ENCODE assay signal across 8 mouse cellular contexts in genomic region chr17:27087426-27087825, GRCm38 (mm10). TPM values are rescaled to one million over a fixed set of nuclear protein-coding genes. Genes with fewer than 3 reads are reported as not detected.
A peak's percentile ranks its signal among the peaks of the same experiment; 100 is the strongest.
DNase-seq lines count a peak whose midpoint lies in the region; ATAC-seq lines count a peak whose summit lies in the region.

No protein-coding gene starts in this region.

- H3K27me3 ChIP-seq in midbrain, embryonic 10.5 days (ENCODE audit: low read depth, poor library complexity, severe bottlenecking), result no peaks in the 10 kb centered on the region
- no peaks in the 10 kb centered on the region for H3K27me3 ChIP-seq in midbrain, embryonic 13.5 days
- H3K27me3 ChIP-seq in embryonic facial prominence, embryonic 10.5 days (replicated peaks; ENCODE audit: low read depth, poor library complexity, severe bottlenecking), result no peaks in the 10 kb centered on the region
- H3K27me3 ChIP-seq in neural tube, embryonic 11.5 days (ENCODE audit: control insufficient read depth, insufficient read depth, low read length), result no peaks in the 10 kb centered on the region

- no peak overlapping the region for H3K9ac ChIP-seq in midbrain, embryonic 13.5 days (replicated peaks)
- no peak overlapping the region for H3K9ac ChIP-seq in neural tube, embryonic 11.5 days (ENCODE audit: low read length)

- no peaks in the 10 kb centered on the region for H3K36me3 ChIP-seq in midbrain, embryonic 10.5 days
- H3K36me3 ChIP-seq in midbrain, embryonic 13.5 days, result no peaks in the 10 kb centered on the region
- 0 out of 2 replicates have a peak, but pooled peaks cover 4% of the 10 kb centered on the region for H3K36me3 ChIP-seq in embryonic facial prominence, embryonic 10.5 days (replicated peaks)
- H3K36me3 ChIP-seq in neural tube, embryonic 11.5 days (ENCODE audit: control insufficient read depth, insufficient read depth, low read length), result no peaks in the 10 kb centered on the region

- no peak overlapping the region for H3K4me3 ChIP-seq in midbrain, embryonic 10.5 days
- no peak overlapping the region for H3K4me3 ChIP-seq in midbrain, embryonic 13.5 days (replicated peaks)
- 0 out of 2 replicates have a peak overlapping the region, but pooled peaks have one; percentile 6 for H3K4me3 ChIP-seq in embryonic facial prominence, embryonic 10.5 days
- H3K4me3 ChIP-seq in neural tube, embryonic 11.5 days (ENCODE audit: low read depth, low read length), result no peak overlapping the region

- peak; percentile 37 to 63 for DNase-seq in cerebellum, postnatal 14 days
- no peak for DNase-seq in cerebellum, adult 11-12 months
- peak; percentile 52 for DNase-seq in midbrain, embryonic 10.5 days (ENCODE audit: low spot score)
- DNase-seq in embryonic facial prominence, embryonic 10.5 days (ENCODE audit: low spot score), result peak; percentile 72
- peak; percentile 53 for DNase-seq in neural tube, embryonic 11.5 days (ENCODE audit: low spot score)
- DNase-seq in c-Kit-positive CD71-positive TER-119-positive erythroid progenitor cells, embryonic 14.5 days (ENCODE audit: low spot score), result no peak
- no peak for DNase-seq in right cerebral cortex, postnatal 36 days (ENCODE audit: low spot score in 2 of 2)

- peaks cover 12% of the 10 kb centered on the region for H3K4me1 ChIP-seq in midbrain, embryonic 10.5 days
- H3K4me1 ChIP-seq in midbrain, embryonic 13.5 days (replicated peaks), result 0 out of 2 replicates have a peak, but pooled peaks cover 5% of the 10 kb centered on the region
- H3K4me1 ChIP-seq in embryonic facial prominence, embryonic 10.5 days, result peaks cover 31% of the 10 kb centered on the region
- H3K4me1 ChIP-seq in neural tube, embryonic 11.5 days (ENCODE audit: control insufficient read depth, insufficient read depth, low read length), result no peaks in the 10 kb centered on the region; the same call in 1 of the 2 replicates

- H3K27ac ChIP-seq in midbrain, embryonic 10.5 days (replicated peaks), result peak overlapping the region; percentile 71
- no peak overlapping the region for H3K27ac ChIP-seq in midbrain, embryonic 13.5 days
- H3K27ac ChIP-seq in embryonic facial prominence, embryonic 10.5 days (replicated peaks), result peak overlapping the region; percentile 48; the same call in 1 of the 2 replicates
- H3K27ac ChIP-seq in neural tube, embryonic 11.5 days (ENCODE audit: low read depth, low read length), result no peak overlapping the region

- no peak overlapping the region for H3K4me2 ChIP-seq in midbrain, embryonic 13.5 days (replicated peaks)
- no peak overlapping the region for H3K4me2 ChIP-seq in neural tube, embryonic 11.5 days (ENCODE audit: low read depth)

- 32% methylated on average over 12 of the region's 12 CpGs for WGBS in midbrain, embryonic 10.5 days
- WGBS in midbrain, embryonic 13.5 days, result 36% methylated on average over 12 of the region's 12 CpGs
- WGBS in embryonic facial prominence, embryonic 10.5 days, result 36% methylated on average over 12 of the region's 12 CpGs
- 23% methylated on average over 12 of the region's 12 CpGs for WGBS in neural tube, embryonic 11.5 days

- no peak for ATAC-seq in midbrain, embryonic 13.5 days
- no peak for ATAC-seq in neural tube, embryonic 11.5 days (ENCODE audit: insufficient read depth, low FRiP score, low TSS enrichment)

- no peaks in the 10 kb centered on the region for H3K9me3 ChIP-seq in midbrain, embryonic 10.5 days (replicated peaks)
- no peaks in the 10 kb centered on the region for H3K9me3 ChIP-seq in midbrain, embryonic 13.5 days
- no peaks in the 10 kb centered on the region for H3K9me3 ChIP-seq in embryonic facial prominence, embryonic 10.5 days
- no peaks in the 10 kb centered on the region for H3K9me3 ChIP-seq in neural tube, embryonic 11.5 days (ENCODE audit: control insufficient read depth, low read length)

RNA-seq across cellular contexts. Expression of gene Itpr3, which starts 30.3 kb away (rescaled TPM):
- 1.0 and 1.3 TPM in 2 replicates for polyA plus RNA-seq in midbrain, embryonic 10.5 days (2016; fragmentation: Nextera tagmentation; extraction: Ambion mirVana)
- polyA plus RNA-seq in midbrain, embryonic 13.5 days (2015; fragmentation: Nextera tagmentation; extraction: Ambion mirVana), result 0.68 and 1.3 TPM in 2 replicates
- polyA plus RNA-seq in embryonic facial prominence, embryonic 10.5 days (2016; fragmentation: Nextera tagmentation; extraction: Ambion mirVana), result 2.3 and 4.0 TPM in 2 replicates
- polyA plus RNA-seq in neural tube, embryonic 11.5 days (2014; fragmentation: Nextera tagmentation; extraction: Ambion mirVana), result 1.2 and 1.4 TPM in 2 replicates

RNA-seq across cellular contexts. Expression of gene Uqcc2, which starts 46.3 kb away (rescaled TPM):
- 404 and 411 TPM in 2 replicates for polyA plus RNA-seq in midbrain, embryonic 10.5 days (2016; fragmentation: Nextera tagmentation; extraction: Ambion mirVana)
- polyA plus RNA-seq in midbrain, embryonic 13.5 days (2015; fragmentation: Nextera tagmentation; extraction: Ambion mirVana), result 356 and 378 TPM in 2 replicates
- 407 and 410 TPM in 2 replicates for polyA plus RNA-seq in embryonic facial prominence, embryonic 10.5 days (2016; fragmentation: Nextera tagmentation; extraction: Ambion mirVana)
- 345 and 346 TPM in 2 replicates for polyA plus RNA-seq in neural tube, embryonic 11.5 days (2014; fragmentation: Nextera tagmentation; extraction: Ambion mirVana)

RNA-seq across cellular contexts. Expression of gene Bak1, which starts 58.6 kb away (rescaled TPM):
- polyA plus RNA-seq in midbrain, embryonic 10.5 days (2016; fragmentation: Nextera tagmentation; extraction: Ambion mirVana), result 2.8 and 3.4 TPM in 2 replicates
- 2.4 and 3.1 TPM in 2 replicates for polyA plus RNA-seq in midbrain, embryonic 13.5 days (2015; fragmentation: Nextera tagmentation; extraction: Ambion mirVana)
- polyA plus RNA-seq in embryonic facial prominence, embryonic 10.5 days (2016; fragmentation: Nextera tagmentation; extraction: Ambion mirVana), result 2.8 and 3.3 TPM in 2 replicates
- 8.2 and 8.3 TPM in 2 replicates for polyA plus RNA-seq in neural tube, embryonic 11.5 days (2014; fragmentation: Nextera tagmentation; extraction: Ambion mirVana)

Comparison
In these comparisons a context has a peak if more than half of its experiments do, and no peak if none do; other contexts are left out.
1. DNase-seq: peak in cerebellum, postnatal 14 days (2 of 2), midbrain, embryonic 10.5 days (single experiment), embryonic facial prominence, embryonic 10.5 days (single experiment) and neural tube, embryonic 11.5 days (single experiment); none in cerebellum, adult 11-12 months (single experiment), c-Kit-positive CD71-positive TER-119-positive erythroid progenitor cells, embryonic 14.5 days (single experiment) and right cerebral cortex, postnatal 36 days (0 of 2).
2. H3K27ac ChIP-seq: peak in midbrain, embryonic 10.5 days (single experiment) and embryonic facial prominence, embryonic 10.5 days (single experiment); none in midbrain, embryonic 13.5 days (single experiment) and neural tube, embryonic 11.5 days (single experiment).